Mouse (Mus musculus): ENCODE data around the gene Zfp872. TPM values are rescaled to one million over a fixed set of nuclear protein-coding genes. Genes with fewer than 3 reads are reported as not detected.
A peak's percentile ranks its signal among the peaks of the same experiment; 100 is the strongest.
"Not testable (repeated sequence)": the region's sequence is repeated elsewhere in the genome, so short reads cannot be mapped to it uniquely, and the experiment has no call there.

Gene Zfp872
- total RNA-seq, 2 experiments from 2014 or later = 0.21 to 0.39 TPM

DNA sequence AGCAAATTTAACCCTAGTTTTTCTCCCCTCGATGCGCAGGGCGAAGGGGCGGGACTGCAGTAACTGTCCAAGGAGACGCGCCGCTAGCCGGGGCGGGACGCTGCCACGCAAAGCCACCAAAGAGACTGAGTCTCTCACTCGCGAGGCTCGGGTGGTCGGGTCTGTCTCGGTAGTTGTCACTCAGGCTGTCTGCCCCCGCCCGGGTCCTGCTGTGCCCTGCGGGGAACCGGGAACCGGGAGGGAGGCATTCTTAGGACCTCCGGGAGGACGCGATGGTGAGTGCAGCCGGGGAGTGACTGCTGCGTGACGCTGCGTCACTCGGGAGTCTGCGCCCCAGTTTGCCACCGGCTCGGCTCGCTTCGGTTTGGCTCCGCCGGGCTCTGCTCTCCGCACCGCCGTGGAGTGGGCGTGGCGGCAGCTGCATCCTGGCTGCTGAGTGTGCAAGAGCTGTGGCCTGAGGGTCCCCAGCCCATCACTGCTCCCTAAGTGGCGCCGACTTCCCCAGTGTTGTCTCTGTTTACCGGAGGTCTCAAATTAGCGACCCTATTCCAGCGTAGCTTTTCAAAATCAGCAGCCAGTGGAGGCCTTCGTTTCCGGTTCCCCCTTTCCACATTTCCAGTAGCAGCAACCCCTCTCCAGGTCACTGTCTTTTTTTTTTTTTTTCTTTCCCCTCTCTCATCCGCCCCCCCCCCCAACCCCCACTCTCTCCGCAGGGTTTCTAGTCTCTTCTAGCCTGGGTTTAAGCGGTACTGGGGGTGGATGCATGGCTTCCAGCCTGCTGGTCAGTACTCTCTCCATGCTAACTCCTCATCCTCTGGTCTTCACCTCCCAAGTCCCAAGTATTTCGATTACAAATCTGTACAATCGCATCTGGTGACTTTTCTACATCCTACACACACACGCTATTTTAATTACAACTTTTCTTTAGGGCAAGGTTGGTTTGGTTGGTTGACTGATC is 22.9 kb upstream of the Zfp872 start:
- intact Hi-C loops (cut with DNase I) = no loop called here
- peak in 1 of 2 experiments; percentile 77 for DNase-seq (ENCODE audit: extremely low spot score in 1 of 2, low spot score in 2 of 2)

DNA sequence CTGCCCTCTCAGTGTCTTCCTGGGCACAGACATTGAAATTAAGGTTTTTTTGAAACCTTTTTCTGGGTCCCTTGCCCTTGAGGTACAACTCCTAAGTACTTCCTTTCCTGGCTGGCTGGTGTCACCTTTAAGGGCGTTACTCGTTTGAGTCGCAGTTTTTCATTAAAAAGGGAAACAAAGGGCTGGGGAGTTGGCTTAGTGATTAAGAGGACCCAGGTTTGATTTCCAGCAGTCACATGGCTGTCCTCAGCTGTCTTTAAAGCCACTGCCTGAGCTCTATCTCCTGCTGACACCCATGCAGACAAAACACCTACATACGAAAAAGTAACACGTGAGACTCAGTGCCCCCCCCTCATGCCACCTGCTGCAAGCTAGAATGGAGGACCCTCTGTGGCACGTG is 21.9 kb upstream of the Zfp872 start:
- no peak for DNase-seq (ENCODE audit: extremely low spot score in 1 of 2, low spot score in 2 of 2)
- intact Hi-C loops (cut with DNase I) = no loop called here

- DNase-seq (ENCODE audit: extremely low spot score in 1 of 2, low spot score in 2 of 2) = no peak
- intact Hi-C loops (cut with DNase I) = no loop called here
These were observed 21.2 kb upstream of the Zfp872 start for GRCm38 (mm10) chr9:22166686-22167085.

DNA sequence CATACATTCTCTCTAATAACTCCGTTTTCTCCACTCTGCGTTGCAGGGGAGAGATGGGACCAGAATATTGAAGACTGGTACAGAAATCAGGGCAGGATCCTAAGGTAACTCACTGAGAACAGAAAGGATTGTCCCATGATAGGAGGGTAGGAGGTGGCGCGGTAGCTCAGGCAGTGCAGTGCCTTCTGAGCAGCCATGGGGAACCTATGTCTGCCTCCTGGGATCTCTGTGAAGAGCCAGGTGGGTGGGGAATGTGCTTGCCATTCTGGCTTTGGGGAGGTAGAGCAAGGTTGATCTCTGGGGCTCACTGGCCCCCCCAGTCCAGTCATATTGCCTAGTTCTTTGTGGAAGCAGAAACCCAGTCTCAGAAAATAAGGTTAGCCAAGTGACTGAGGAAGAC is 20.1 kb upstream of the Zfp872 start:
- intact Hi-C loops (cut with DNase I) = no loop called here
- DNase-seq (ENCODE audit: extremely low spot score in 1 of 2, low spot score in 2 of 2) = no peak

GRCm38 (mm10) chr9:22169327-22169726 is 18.6 kb upstream of the Zfp872 start:
- no peak for DNase-seq (ENCODE audit: extremely low spot score in 1 of 2, low spot score in 2 of 2)
- intact Hi-C loops (cut with DNase I) = no loop called here

DNA sequence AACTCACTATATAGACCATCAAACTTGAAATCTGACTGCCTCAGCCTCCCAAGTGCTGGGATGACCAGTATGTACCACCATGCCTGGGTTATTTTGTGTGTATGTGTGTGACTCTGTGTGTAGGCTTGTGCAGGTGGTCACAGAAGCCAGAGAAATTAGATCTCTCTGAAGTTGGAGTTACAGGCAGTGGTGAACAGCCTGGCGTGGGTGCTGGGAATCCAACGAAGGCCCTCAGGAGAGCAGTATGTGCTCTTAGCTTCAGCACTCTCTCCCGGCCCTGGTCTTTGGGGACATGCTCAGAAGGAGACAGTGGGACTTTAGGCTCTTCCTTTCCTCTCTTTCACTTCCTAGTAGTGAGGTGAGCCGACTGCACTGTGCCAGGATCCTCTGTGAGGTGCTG is 15.6 kb upstream of the Zfp872 start:
- intact Hi-C loops (cut with DNase I) = no loop called here
- DNase-seq (ENCODE audit: extremely low spot score in 1 of 2, low spot score in 2 of 2) = no peak

DNA sequence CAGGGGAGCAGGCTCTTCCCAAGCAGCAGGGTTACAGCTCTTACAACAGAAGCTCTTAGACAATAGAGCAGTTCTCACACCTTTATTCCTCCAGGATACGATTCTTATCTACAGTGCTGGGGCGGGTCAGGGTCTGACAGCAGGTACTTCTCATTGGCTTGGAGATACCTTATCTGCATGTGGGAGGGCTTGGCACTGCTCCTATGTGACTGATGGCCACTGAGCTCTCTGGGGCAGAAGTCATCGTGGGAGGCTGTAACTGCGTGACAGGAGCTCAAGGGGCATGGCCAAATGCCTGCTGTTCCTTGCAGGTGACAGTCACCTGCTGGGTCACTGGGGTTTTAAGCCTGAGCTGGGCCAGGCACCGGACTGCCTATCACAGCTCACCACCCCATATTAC is 8.5 kb downstream of the Zfp872 start:
- intact Hi-C loops (cut with DNase I) = no loop called here
- no peak for DNase-seq (ENCODE audit: extremely low spot score in 1 of 2, low spot score in 2 of 2)

DNA sequence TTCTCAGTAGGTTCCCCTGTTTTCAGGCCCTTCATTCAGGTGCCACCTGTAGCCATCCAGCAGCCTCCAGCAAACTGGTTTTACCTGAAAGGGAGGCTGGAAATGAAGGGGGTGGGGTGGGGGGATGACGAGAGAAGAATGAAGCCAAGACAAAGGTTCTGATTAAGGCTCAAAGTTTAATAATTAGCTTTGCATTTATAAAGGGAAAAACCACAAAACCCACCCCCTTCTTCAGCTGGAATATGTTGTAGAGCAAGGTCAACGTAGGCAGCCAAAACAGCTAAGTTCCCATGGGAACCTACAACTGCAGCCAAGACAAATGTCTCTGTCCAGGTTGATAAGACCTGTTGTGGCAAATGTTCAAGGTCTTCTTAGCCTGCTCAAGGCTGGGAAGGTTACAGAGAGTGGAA is 25.9 kb downstream of the Zfp872 start:
- intact Hi-C loops (cut with DNase I) = no loop called here
- DNase-seq (ENCODE audit: extremely low spot score in 1 of 2, low spot score in 2 of 2) = no peak

DNA sequence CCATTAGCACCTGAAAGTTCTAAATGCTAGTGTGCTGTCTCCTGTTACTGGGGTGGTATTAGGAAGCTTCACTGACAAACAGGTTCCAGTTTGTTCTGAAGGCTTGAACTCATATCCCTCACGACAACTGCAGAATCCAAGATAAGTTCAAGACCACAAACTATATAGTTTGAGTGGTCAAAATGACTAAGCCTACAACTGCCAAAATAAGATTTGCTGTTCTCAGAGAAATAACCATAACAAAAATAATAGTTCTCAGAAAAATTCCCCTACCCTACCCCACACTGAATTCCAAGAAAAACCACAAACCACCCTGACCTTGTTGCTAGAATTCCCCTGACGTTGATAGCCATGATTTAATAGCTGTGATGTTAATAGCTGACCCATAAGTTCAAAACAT is 26.7 kb downstream of the Zfp872 start:
- intact Hi-C loops (cut with DNase I) = no loop called here
- no peak for DNase-seq (ENCODE audit: extremely low spot score in 1 of 2, low spot score in 2 of 2)

DNA sequence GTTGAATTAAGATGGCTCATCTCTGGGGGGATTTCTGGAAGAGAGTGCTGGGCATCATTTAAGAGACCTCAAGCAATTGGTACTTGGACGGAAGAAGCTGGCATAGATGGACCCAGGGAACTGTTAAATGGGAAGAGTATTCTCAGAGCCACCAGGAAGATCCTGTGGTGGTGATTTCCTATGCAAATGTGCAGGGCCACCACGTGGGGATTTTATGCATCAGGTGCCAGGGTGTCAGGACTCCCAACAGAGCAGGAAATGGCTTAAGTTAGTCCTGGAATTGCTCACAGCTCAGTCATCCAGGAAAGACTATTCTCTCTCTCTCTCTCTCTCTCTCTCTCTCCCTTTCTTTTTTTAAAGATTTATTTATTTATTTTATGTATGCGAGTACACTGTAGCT is 28.8 kb downstream of the Zfp872 start:
- DNase-seq (ENCODE audit: extremely low spot score in 1 of 2, low spot score in 2 of 2) = no peak
- intact Hi-C loops (cut with DNase I) = no loop called here

- intact Hi-C loops (cut with DNase I) = no loop called here
- DNase-seq (ENCODE audit: extremely low spot score in 1 of 2, low spot score in 2 of 2) = no peak
These were observed 30.1 kb downstream of the Zfp872 start for GRCm38 (mm10) chr9:22217858-22218493.

DNA sequence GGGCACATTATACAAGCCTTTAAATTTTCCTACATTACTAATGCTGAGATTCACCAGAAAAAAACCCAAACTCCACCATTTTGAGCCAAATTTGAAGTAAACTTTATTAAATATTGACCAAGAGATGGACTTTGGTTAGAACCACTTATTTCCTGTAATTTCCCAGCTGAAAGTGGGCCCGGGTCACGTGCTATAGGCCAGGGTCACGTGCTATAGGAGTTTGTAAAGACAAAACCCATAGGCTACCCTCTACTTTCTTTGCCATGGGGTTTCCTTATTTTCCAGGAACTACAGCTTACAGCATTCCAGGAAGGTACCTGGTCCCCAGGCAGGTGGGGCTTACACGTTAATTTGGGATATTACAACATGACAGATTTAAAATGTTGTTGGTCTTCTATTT is 36.2 kb downstream of the Zfp872 start:
- intact Hi-C loops (cut with DNase I) = no loop called here
- no peak for DNase-seq (ENCODE audit: extremely low spot score in 1 of 2, low spot score in 2 of 2)

- intact Hi-C loops (cut with DNase I) = loop anchor here (5.0 kb wide), 1 partner anchor 182 kb away; no protein-coding TSS in a partner anchor
- peak; percentile 9 to 55 for DNase-seq (ENCODE audit: extremely low spot score in 1 of 2, low spot score in 2 of 2)
These were observed 36.9 kb downstream of the Zfp872 start for GRCm38 (mm10) chr9:22224536-22225503.

- intact Hi-C loops (cut with DNase I) = loop anchor here (5.0 kb wide), 1 partner anchor 182 kb away; no protein-coding TSS in a partner anchor
- peak; percentile 98 to 99 for DNase-seq (ENCODE audit: extremely low spot score in 1 of 2, low spot score in 2 of 2)
These were observed 37.9 kb downstream of the Zfp872 start, which contains the start of gene Zfp809 for GRCm38 (mm10) chr9:22225581-22226388. TSS of gene Zfp809 (plus strand) at chr9:22225714.

- intact Hi-C loops (cut with DNase I) = loop anchor here (5.0 kb wide), 1 partner anchor 181 kb away; no protein-coding TSS in a partner anchor
These were observed 38.4 kb downstream of the Zfp872 start for GRCm38 (mm10) chr9:22226389-22226673.

GRCm38 (mm10) chr9:22226846-22227245 is 39.0 kb downstream of the Zfp872 start:
- intact Hi-C loops (cut with DNase I) = loop anchor here (5.0 kb wide), 1 partner anchor 180 kb away; no protein-coding TSS in a partner anchor
- DNase-seq (ENCODE audit: extremely low spot score in 1 of 2, low spot score in 2 of 2) = no peak

More at GRCm38 (mm10) chr9:22226389-22226673, 38.4 kb downstream of the Zfp872 start:
- not testable (repeated sequence) for DNase-seq (ENCODE audit: extremely low spot score in 1 of 2, low spot score in 2 of 2)

- intact Hi-C loops (cut with DNase I) = loop anchor here (5.0 kb wide), 1 partner anchor 178 kb away; no protein-coding TSS in a partner anchor
These were observed 41.6 kb downstream of the Zfp872 start for GRCm38 (mm10) chr9:22229386-22230026.

GRCm38 (mm10) chr9:22230061-22230460 is 42.2 kb downstream of the Zfp872 start:
- intact Hi-C loops (cut with DNase I) = no loop called here
- DNase-seq (ENCODE audit: extremely low spot score in 1 of 2, low spot score in 2 of 2) = no peak

More at GRCm38 (mm10) chr9:22229386-22230026, 41.6 kb downstream of the Zfp872 start:
- no peak for DNase-seq (ENCODE audit: extremely low spot score in 1 of 2, low spot score in 2 of 2)

All from left cerebral cortex, postnatal 10 days (tissue).